Mouse (Mus musculus): Measurements from ENCODE around the gene Krtap5-4. TPM values are rescaled to one million over a fixed set of nuclear protein-coding genes. Genes with fewer than 3 reads are reported as not detected.
A peak's percentile ranks its signal among the peaks of the same experiment; 100 is the strongest.
"Not testable (repeated sequence)": the region's sequence is repeated elsewhere in the genome, so short reads cannot be mapped to it uniquely, and the experiment has no call there.

The Krtap5-4 gene
- total RNA-seq, 2 experiments from 2014 or later, result not detected

DNA sequence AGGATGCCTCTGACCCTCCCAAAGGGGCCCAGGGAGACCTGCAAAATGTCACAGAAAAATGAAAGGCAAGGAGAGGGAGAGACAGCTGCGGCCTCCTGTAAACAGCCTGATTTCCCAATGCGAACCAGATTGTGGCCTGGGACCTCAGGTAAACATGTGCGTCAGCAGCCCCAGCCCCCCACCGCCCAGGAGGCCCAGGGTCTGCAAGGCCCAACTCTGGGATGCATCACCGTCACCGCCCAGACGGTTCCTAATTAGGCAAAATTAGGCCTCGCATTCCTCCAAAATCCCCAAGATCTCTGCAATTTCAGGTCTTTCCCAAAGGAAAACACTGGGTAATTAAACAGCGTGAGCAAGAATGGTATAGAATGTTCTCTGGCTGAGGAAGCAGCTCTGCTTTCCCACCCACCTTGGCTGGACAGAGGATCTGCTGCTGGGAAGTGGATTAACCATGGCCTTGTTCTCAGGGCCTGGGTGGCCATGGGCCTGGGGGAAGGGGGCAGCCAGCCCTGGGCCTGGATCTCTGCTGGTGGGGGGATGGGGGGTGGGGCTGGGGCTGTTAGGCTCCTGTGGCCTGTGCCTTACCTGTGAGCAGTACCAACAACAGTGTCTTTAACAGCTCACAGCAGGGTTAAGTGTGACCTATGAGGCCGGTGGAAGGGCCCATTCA lies 18.4 kb downstream of the Krtap5-4 start:
- not testable (repeated sequence) for ATAC-seq (ENCODE audit: poor library complexity, severe bottlenecking)

DNA sequence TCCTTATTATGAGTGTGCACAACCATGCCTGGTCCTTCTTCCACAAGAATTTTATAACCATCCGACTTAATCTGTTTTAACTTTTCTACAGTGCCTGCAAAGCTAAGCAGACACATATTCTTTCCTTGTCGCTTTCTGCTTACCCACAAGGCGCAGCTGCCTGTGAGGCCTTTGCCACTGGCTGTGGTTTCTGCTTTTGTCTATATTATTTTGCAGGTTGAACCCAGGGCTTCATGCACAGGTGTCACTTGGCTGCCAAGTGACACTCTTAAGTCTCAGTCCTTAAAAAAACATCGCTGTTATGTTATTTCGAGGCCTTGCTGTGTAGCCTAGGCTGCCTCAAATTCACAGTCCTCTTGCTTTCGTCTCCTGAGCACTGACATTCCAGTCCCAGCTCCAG lies 19.3 kb downstream of the Krtap5-4 start:
- no peak for ATAC-seq (ENCODE audit: poor library complexity, severe bottlenecking)

DNA sequence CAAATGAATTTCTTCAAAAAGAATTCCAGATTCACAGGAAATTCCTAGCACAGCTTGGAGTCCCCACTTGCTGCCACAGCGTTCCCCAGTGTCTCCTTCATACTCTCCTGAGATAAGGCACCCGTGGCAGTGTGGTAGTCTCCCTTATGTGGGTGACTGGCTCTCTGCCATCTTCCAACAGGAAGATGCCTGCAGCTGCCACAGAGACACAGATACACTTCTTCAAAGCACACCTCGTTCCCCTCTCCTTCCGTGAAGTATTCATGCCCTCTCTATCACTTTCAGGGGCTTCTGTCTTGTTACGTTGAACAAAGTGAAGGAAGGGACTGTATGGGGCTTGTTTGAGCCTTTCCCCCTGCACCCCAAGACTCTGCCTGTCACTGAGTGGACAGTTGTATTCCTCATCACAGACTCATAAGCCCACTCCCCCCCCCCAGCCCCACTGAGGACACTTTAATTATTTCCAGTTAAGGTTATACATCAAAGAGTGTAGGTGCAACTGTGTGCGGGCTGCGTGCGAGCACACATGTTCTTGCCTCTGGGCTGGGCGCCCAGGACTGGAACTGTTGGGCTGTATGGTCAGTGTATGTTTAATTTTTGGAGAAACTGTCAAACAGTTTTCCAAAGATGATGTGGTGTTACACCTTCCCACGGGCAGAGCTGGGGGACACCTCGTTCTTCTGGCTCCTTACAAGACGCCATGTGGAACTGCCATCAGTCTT lies 20.2 kb downstream of the Krtap5-4 start:
- ATAC-seq (ENCODE audit: poor library complexity, severe bottlenecking), result no peak

DNA sequence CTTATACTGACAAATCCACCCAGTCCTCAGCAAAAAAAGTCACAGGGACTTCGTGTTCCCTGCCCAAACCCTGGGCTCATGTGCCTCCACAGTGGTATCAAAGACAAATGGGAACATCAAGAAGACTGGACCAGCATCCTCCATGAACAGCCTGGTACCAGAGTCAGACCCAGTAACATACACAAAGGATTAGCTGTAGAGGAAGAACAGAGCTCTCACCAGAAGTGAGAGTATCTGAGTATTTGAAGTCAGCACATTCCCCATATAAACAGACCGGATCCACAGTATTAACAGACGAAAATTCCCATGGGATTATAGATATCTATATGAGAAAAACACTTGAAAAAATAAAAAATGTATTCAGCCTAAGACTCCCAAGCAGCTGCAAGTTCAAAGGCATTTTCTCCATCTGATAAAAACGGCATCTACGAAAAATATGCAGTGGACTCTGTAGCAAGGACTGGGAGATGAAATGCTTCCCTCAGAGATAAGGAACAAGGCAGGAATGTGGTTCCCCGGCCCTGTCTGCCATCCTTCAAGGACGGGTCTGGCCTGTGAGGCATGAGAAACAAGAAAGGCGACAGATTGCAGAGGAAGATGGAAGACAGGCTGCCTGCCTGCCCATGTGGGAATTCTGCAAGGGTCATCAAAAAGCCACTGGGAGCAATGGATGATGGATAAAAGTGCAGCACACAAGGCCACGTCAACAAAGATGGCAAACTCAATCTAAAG lies 23.5 kb downstream of the Krtap5-4 start:
- no peak for ATAC-seq (ENCODE audit: poor library complexity, severe bottlenecking)

DNA sequence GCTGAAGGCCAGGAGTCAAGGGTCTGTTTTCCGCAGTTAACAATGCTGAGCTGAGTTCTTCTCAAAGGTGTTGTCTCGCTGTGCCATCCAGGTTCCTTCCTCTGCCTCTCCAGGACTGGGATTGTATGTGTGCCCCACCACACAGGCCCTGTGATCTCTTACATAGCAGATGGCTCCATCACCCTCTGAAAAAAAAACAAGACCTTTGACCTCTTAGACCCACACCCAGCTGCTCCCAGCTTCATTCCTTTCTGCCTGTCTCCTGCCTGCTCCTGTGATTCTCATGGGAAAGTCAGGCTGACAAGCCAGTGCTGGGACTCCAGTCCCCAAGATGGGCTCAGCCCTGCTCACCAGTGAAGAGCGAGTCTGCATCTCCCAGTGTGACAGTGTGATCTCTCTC lies 25.2 kb downstream of the Krtap5-4 start:
- no peak for ATAC-seq (ENCODE audit: poor library complexity, severe bottlenecking)

DNA sequence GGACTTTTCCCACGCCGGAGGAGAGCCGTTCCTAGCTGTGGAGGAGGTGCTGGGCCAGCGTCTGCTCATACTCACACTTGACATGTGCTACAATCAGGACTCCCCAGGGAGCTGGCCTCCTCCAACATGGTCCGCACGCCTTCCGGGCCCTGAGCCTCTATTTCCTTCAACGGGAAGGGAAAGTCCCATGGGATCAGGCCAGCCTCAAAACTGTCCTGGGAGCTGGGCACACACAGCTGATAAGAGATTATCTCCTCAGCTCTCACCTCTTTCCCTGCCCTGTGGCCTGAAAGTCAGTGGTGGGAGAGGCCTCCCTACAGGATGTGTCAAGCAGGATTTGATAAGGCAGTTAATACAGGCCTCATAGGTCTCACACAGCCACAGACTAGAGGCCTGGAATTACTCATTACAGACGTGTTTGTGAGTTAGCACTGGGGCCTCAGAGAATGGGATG lies 26.9 kb downstream of the Krtap5-4 start:
- no peak for ATAC-seq (ENCODE audit: poor library complexity, severe bottlenecking)

DNA sequence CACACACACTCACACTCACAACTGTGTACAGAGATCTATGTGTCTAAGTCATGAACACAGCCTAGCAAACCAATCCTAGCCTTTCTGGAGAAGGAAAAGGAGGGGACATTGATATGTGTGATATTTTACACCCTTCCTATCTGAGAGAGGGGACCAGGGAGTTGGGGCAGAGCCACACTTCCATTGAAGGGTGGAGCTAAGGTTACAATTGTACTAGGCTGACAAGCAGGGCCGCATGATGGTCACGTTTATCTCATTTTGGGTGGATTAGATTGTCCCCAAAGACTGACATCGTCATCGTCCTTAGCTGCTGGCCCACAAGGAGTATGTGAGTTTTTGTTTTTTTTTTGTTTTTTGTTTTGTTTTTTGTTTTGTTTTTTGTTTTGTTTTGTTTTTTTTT lies 27.9 kb downstream of the Krtap5-4 start:
- no peak for ATAC-seq (ENCODE audit: poor library complexity, severe bottlenecking)

DNA sequence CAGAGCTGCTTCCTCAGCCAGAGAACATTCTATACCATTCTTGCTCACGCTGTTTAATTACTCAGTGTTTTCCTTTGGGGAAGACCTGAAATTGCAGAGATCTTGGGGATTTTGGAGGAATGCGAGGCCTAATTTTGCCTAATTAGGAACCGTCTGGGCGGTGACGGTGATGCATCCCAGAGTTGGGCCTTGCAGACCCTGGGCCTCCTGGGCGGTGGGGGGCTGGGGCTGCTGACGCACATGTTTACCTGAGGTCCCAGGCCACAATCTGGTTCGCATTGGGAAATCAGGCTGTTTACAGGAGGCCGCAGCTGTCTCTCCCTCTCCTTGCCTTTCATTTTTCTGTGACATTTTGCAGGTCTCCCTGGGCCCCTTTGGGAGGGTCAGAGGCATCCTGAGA lies 29.4 kb downstream of the Krtap5-4 start:
- not testable (repeated sequence) for ATAC-seq (ENCODE audit: poor library complexity, severe bottlenecking)

DNA sequence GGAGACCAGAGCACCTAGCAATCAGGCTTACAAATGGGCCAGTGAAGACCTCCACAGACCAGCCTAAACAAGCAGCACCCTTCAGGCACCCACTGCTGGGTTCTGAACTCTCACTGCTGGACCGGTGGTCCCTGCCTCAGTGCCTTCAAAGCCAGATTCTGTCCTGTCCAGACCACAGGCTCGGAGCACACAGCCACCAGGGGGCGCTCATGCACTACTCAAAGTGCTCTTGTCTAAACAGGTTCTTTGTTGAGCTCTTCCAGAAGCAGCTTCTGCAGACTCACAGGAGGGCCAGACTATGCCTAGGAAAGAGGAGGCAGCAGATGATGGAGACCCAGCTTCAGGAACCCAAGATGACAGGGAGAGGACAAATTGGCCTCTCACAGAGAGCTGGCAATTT lies 30.9 kb downstream of the Krtap5-4 start:
- ATAC-seq (ENCODE audit: poor library complexity, severe bottlenecking), result peak; percentile 94

DNA sequence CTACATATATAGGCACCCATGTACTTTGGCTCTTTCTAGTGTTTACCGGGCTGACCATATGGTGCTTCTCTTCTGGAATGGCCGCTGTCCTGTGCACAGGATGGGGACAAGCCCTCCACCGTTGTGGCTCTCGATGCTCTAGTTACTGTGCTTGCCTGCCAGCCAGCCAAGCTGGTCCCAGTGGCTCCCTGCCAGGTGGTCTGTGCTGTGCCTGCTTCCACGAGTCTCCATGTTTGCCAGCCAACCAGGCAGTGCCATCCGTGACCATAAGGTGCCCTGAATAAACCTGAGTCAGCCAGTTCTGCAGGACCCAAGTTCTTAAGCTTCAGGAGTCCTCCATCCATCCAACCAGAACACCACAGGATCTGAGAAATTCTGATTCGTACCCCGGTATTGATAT lies 31.8 kb downstream of the Krtap5-4 start:
- ATAC-seq (ENCODE audit: poor library complexity, severe bottlenecking), result no peak

DNA sequence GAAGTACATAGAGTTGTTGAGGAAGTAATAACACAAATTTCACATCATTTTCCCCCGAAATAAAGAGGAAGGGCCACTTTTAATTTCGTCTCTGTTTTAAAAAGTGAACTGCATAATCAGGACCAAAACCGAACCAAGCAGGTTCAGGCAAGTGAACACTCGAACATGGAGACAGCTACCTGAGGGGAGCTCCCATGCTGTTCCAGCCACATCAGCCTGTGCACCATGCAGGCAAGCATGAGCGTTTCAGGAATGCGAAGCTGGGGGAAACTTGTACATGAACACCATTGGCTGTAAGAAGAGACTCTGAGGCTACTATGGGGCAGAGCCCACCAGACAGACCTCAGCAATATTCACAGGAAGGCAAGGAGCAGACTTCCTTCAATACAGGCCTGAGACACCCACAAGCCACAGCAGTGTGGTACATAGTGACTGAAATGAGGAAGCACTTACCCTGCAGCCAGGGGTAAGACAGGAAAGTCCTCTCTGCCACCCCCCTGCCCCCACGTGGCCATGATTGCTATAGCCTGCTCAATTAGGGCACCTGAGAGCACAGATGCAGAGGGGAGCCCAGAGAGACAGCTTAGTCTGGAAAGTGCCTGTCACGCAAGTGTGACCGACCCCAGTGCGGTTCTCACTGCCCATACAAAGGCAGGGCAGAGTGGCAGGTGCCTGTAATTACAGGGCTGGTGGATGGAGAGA lies 37.1 kb downstream of the Krtap5-4 start:
- peak; percentile 88 for ATAC-seq (ENCODE audit: poor library complexity, severe bottlenecking)

DNA sequence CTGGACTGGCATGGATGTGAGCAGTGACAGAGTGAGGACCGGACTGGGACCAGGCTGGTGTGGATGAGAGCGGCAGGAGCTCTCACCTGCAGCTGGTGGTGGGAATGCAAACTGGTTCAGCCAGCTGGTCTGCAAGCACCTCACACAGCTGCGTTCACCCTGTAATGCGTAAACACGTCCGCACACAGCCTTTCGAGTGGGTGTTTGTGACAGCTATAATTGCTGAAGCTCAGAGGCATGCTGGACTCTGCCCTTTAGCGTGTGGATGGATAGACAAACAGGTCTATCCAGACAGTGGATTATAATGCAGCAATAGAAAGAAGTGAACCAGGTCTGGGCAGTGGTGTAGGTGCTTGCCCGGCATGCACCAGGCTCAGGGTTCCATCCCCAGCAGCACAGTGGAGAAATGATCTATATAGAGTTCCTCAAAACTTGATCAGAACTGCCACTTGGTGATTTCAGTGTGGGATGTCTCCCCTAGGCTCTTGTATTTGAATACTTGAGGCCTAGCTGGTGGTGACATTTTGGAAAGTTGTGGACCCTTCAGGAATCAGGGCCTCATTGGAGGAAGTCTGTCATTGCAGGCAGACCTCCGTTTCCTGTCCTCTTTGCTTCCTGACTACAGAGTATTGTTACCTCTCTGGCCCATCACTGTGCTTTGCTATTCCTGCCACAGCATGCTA lies 38.4 kb downstream of the Krtap5-4 start:
- ATAC-seq (ENCODE audit: poor library complexity, severe bottlenecking), result peak; percentile 9; the same call in 1 of the 2 replicates

DNA sequence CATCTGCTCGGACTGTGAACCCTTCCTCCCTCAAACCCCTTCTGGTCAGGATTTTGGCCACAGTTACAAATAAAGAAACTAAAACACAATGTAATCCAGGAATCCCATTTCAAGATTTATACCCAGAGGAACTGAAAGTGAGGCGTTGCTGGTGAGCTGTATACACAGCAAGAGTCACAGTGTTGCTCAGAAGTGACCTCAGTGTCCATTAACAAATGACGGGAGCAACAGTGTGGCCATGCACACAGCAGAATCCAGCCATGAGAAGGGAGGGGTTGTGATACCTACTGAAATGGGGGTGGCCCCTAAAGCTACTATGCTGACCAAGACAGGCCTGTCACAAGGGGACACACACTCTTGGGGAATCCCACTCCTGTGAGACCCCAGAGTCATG lies 38.9 kb downstream of the Krtap5-4 start:
- peak; percentile 54 for ATAC-seq (ENCODE audit: poor library complexity, severe bottlenecking)

DNA sequence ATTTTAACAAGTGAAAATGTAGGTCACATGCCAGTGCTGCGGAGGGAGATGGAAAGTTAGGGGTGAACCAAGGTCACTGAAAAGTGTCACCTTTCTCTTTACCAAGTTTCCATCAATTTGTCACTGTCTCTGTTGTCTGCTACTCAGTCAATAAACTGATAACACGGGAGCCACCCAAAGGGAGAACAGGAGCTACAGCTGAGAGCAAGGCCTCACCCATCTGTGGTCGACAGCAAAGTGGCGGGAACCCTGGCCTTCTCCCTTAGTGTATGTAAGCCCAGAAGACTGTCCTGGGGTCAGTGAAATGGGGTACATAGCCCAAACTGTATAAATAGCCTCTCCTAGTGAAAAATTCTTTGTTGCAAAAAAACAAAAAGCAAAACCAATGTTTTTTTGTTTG lies 44.2 kb downstream of the Krtap5-4 start:
- no peak for ATAC-seq (ENCODE audit: poor library complexity, severe bottlenecking)

DNA sequence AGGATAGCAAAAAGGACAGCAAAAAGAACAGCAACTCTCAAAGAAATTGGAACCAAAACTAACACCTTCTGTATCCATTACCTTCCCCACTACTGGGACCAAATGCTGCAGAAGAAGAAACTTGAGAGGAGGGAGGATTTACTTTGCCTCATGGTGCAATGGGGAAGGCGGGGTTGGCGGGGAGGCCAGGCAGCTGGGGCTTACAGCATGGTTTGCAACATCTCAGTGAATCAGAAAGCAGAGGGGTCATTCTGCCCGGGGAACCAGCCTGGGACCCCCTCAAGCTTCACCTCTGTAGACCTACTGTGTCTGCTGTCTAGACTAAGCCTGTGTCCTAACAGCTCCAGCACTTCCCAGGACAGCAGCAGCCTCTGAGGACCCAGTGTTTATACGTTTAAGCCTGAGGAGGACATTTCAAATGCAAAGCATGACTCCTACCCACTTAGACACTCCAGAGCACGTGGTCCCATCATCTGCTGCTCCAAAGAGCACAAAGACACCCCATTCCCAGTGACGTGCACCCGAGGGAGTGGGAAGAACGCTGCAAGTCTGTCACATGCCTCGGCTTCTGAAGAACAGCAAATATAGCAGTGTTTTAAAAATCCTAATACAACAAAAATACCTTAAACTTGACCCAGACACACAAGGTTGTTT lies 46.1 kb downstream of the Krtap5-4 start:
- ATAC-seq (ENCODE audit: poor library complexity, severe bottlenecking), result peak; percentile 53

DNA sequence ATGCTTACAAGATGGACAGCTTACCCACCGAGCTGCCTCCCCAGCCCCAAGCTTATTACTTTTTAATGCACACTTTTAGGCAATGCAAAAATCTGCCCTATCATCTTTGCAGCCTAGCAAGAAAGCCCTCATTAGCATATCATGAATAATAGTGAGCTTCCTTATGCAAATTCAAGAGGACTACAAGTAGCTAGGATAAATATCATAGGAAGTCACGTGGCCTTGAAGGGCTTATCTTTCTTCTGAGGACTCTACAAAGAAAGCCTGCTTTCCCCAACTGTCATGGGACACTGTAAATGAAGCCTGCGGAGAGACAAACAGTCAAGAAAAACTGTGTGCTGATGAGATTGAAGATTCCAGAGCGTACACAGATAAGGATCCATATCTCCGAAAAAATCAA lies 48.2 kb downstream of the Krtap5-4 start:
- no peak for ATAC-seq (ENCODE audit: poor library complexity, severe bottlenecking)

DNA sequence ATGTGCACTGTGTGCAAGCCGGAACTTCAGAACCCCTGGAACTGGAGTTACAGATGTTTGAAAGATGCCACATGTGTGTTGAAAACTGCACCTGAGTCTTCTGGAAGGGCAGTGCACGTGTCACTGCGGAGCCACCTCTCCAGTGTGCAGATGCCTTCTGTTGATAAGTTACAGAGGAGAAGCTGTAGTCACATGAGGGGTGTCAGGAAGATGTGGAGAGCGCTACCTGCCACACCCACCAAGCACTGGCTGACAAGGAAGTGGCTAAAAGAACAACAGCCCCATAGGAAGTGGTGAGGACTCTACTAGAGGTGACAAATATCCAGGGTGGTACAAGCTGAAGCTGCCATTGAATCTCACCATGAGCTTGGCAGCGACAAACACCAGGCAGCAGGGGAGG lies 50.5 kb downstream of the Krtap5-4 start:
- ATAC-seq (ENCODE audit: poor library complexity, severe bottlenecking), result peak; percentile 81

Measured in megakaryocyte, adult 5-6 weeks (primary cell).